Mouse (Mus musculus): ENCODE results near the gene Csrp1.

The Csrp1 gene

GRCm38 (mm10) chr1:135731897-135732684 is 12.2 kb downstream of the Csrp1 start:
- DNase-seq (ENCODE audit: low read depth, low spot score), result no peak

GRCm38 (mm10) chr1:135734225-135734937 is 14.5 kb downstream of the Csrp1 start:
- DNase-seq (ENCODE audit: low read depth, low spot score), result no peak

GRCm38 (mm10) chr1:135735460-135735859 is 15.6 kb downstream of the Csrp1 start:
- DNase-seq (ENCODE audit: low read depth, low spot score), result no peak

GRCm38 (mm10) chr1:135744987-135745386 is 25.1 kb downstream of the Csrp1 start:
- DNase-seq (ENCODE audit: low read depth, low spot score), result no peak

GRCm38 (mm10) chr1:135746248-135746647 is 26.4 kb downstream of the Csrp1 start:
- no peak for DNase-seq (ENCODE audit: low read depth, low spot score)

- peak; percentile 96 for DNase-seq (ENCODE audit: low read depth, low spot score)
Observed at GRCm38 (mm10) chr1:135752737-135753348, 33.0 kb downstream of the Csrp1 start.

GRCm38 (mm10) chr1:135755287-135755686 is 35.4 kb downstream of the Csrp1 start:
- no peak for DNase-seq (ENCODE audit: low read depth, low spot score)

GRCm38 (mm10) chr1:135755913-135756312 is 36.1 kb downstream of the Csrp1 start:
- DNase-seq (ENCODE audit: low read depth, low spot score), result no peak

GRCm38 (mm10) chr1:135757287-135757686 is 37.4 kb downstream of the Csrp1 start:
- DNase-seq (ENCODE audit: low read depth, low spot score), result no peak

- no peak for DNase-seq (ENCODE audit: low read depth, low spot score)
Observed at GRCm38 (mm10) chr1:135759685-135760084, 39.8 kb downstream of the Csrp1 start.

- DNase-seq (ENCODE audit: low read depth, low spot score), result no peak
Observed at GRCm38 (mm10) chr1:135760216-135760615, 40.4 kb downstream of the Csrp1 start.

- no peak for DNase-seq (ENCODE audit: low read depth, low spot score)
Observed at GRCm38 (mm10) chr1:135761728-135762127, 41.9 kb downstream of the Csrp1 start.

- no peak for DNase-seq (ENCODE audit: low read depth, low spot score)
Observed at GRCm38 (mm10) chr1:135763503-135764205, 43.8 kb downstream of the Csrp1 start.

- DNase-seq (ENCODE audit: low read depth, low spot score), result no peak
Observed at GRCm38 (mm10) chr1:135764206-135764528, 44.3 kb downstream of the Csrp1 start.

- peak; percentile 73 for DNase-seq (ENCODE audit: low read depth, low spot score)
Observed at GRCm38 (mm10) chr1:135765645-135766591, 46.1 kb downstream of the Csrp1 start, which contains the start of gene Phlda3. Phlda3 (plus strand) TSS chr1:135766119.

GRCm38 (mm10) chr1:135766592-135767306 is 46.9 kb downstream of the Csrp1 start:
- no peak for DNase-seq (ENCODE audit: low read depth, low spot score)

- DNase-seq (ENCODE audit: low read depth, low spot score), result no peak
Observed at GRCm38 (mm10) chr1:135767324-135767890, 47.5 kb downstream of the Csrp1 start.

- no peak for DNase-seq (ENCODE audit: low read depth, low spot score)
Observed at GRCm38 (mm10) chr1:135768400-135768799, 48.5 kb downstream of the Csrp1 start.

GRCm38 (mm10) chr1:135770237-135770636 is 50.4 kb downstream of the Csrp1 start:
- no peak for DNase-seq (ENCODE audit: low read depth, low spot score)
